Mouse (Mus musculus) kidney, postnatal 0 days (tissue): ENCODE measurements around the gene Sec14l4. TPM values are rescaled to one million over a fixed set of nuclear protein-coding genes. Genes with fewer than 3 reads are reported as not detected.

Experiments used
- ATAC-seq: fragments of 200-750 bp; cut with Nextera tagmentation; replicated peaks from 2 replicates; pipeline ENCODE4 v1.8.0; 2017; ENCODE audit warnings: low read depth, moderate number of reproducible peaks, moderate TSS enrichment, moderate library complexity; ENCODE audit not compliant: low FRiP score
- DNase-seq: peaks from one replicate; pipeline ENCODE4 v3.0.0-alpha.2; 2016; ENCODE audit warnings: low spot score
- H3K27ac ChIP-seq: fragments of 300-500 bp; sonication (generic); 2 replicates; pipeline ENCODE4 v1.5.1; 2014; ENCODE audit warnings: mild to moderate bottlenecking
- H3K27me3 ChIP-seq: fragments of 300-500 bp; sonication (generic); 2 replicates; pipeline ENCODE4 v1.6.1; 2014; ENCODE audit warnings: low read length, mixed read lengths; ENCODE audit not compliant: insufficient read depth
- H3K36me3 ChIP-seq: fragments of 300-500 bp; sonication (generic); 2 replicates; pipeline ENCODE4 v1.6.1; 2014; ENCODE audit warnings: low read length, mixed read lengths; ENCODE audit not compliant: insufficient read depth
- H3K4me1 ChIP-seq: fragments of 300-500 bp; sonication (generic); replicated peaks from 2 replicates; pipeline ENCODE4 v1.6.1; 2014; ENCODE audit warnings: antibody characterized with exemption, low read length, mixed read lengths; ENCODE audit not compliant: insufficient read depth
- H3K4me2 ChIP-seq: fragments of 300-500 bp; sonication (generic); 2 replicates; pipeline ENCODE4 v1.6.1; 2014; ENCODE audit warnings: mild to moderate bottlenecking, low read length, moderate library complexity, mixed read lengths
- H3K4me3 ChIP-seq: fragments of 300-500 bp; sonication (generic); replicated peaks from 2 replicates; pipeline ENCODE4 v1.5.1; 2014; ENCODE audit warnings: low read depth, low read length
- H3K9ac ChIP-seq: fragments of 300-500 bp; sonication (generic); 2 replicates; pipeline ENCODE4 v1.6.1; 2014; ENCODE audit warnings: low read depth, low read length
- H3K9me3 ChIP-seq: fragments of 300-500 bp; sonication (generic); replicated peaks from 2 replicates; pipeline ENCODE4 v1.6.1; 2016; ENCODE audit warnings: low read length, inconsistent platforms, mixed read lengths
- CTCF ChIP-seq: IDR thresholded peaks from 2 replicates; pipeline ENCODE4 v1.5.1; 2016; ENCODE audit warnings: antibody characterized with exemption, low read depth, mild to moderate bottlenecking, moderate library complexity
- WGBS: fragments of 180-500 bp; shearing (Covaris S2); extraction: QIAGEN DNeasy Blood & Tissue Kit; methylation state at CpG from one replicate; pipeline ENCODE4 v1.1.7; 2014; 5-methylcytosine and 5-hydroxymethylcytosine counted together
- polyA plus RNA-seq: library from polyadenylated mRNA; unstranded; fragments of >200 nt; fragmentation: Nextera tagmentation; extraction: Ambion mirVana; gene quantifications from 2 replicates; pipeline ENCODE4 v1.2.1, GENCODE M21; 2015

The Sec14l4 gene
- polyA plus RNA-seq, 1 experiment from 2014 or later: not detected

- ATAC-seq (no peak), DNase-seq (no peak)
- no peak overlapping the region for H3K4me2 ChIP-seq
- no peaks in the 10 kb centered on the region for H3K36me3 ChIP-seq
- no peaks in the 10 kb centered on the region for H3K27me3 ChIP-seq
- H3K4me1 ChIP-seq: no peaks in the 10 kb centered on the region
- WGBS: 73% methylated on average over 8 of the region's 8 CpGs
- no peaks in the 10 kb centered on the region for H3K9me3 ChIP-seq
- H3K9ac ChIP-seq: no peak overlapping the region
- no peak overlapping the region for H3K27ac ChIP-seq
- no peak for TF ChIP-seq CTCF
- no peak overlapping the region for H3K4me3 ChIP-seq
These were observed 4.2 kb upstream of the Sec14l4 start for GRCm38 (mm10) chr11:4027066-4027465.

- Histone ChIP-seq H3K4me1 (no peaks in the 10 kb centered on the region), H3K4me3 (no peak overlapping the region), H3K4me2 (no peak overlapping the region), H3K36me3 (no peaks in the 10 kb centered on the region), H3K27ac (no peak overlapping the region), H3K9ac (no peak overlapping the region), H3K9me3 (no peaks in the 10 kb centered on the region), H3K27me3 (no peaks in the 10 kb centered on the region)
- DNase-seq (no peak), ATAC-seq (no peak)
- TF ChIP-seq CTCF: no peak
- WGBS: 77% methylated on average over 9 of the region's 9 CpGs
These were observed 3.5 kb upstream of the Sec14l4 start for GRCm38 (mm10) chr11:4027561-4028334.

- Histone ChIP-seq H3K9ac (no peak overlapping the region), H3K4me2 (no peak overlapping the region), H3K9me3 (no peaks in the 10 kb centered on the region), H3K4me3 (no peak overlapping the region), H3K27me3 (no peaks in the 10 kb centered on the region), H3K36me3 (no peaks in the 10 kb centered on the region), H3K4me1 (no peaks in the 10 kb centered on the region), H3K27ac (no peak overlapping the region)
- TF ChIP-seq CTCF: peak; percentile 9; the same call in 1 of the 2 replicates
- DNase-seq (no peak), ATAC-seq (no peak)
- WGBS: 68% methylated on average over 4 of the region's 4 CpGs
These were observed 1.9 kb upstream of the Sec14l4 start for GRCm38 (mm10) chr11:4029343-4029742.

- WGBS: 34% methylated on average over 12 of the region's 12 CpGs
- Histone ChIP-seq H3K4me1 (no peaks in the 10 kb centered on the region), H3K36me3 (no peaks in the 10 kb centered on the region), H3K4me3 (no peak overlapping the region), H3K27ac (no peak overlapping the region), H3K9ac (no peak overlapping the region), H3K9me3 (no peaks in the 10 kb centered on the region), H3K27me3 (no peaks in the 10 kb centered on the region), H3K4me2 (no peak overlapping the region)
- ATAC-seq: no peak
- TF ChIP-seq CTCF: no peak
- DNase-seq: no peak
These were observed 699 bp downstream of the Sec14l4 start for GRCm38 (mm10) chr11:4031961-4032360.

- Histone ChIP-seq H3K27me3 (no peaks in the 10 kb centered on the region), H3K36me3 (no peaks in the 10 kb centered on the region), H3K9me3 (no peaks in the 10 kb centered on the region), H3K4me1 (no peaks in the 10 kb centered on the region), H3K4me2 (no peak overlapping the region), H3K9ac (no peak overlapping the region), H3K27ac (no peak overlapping the region), H3K4me3 (no peak overlapping the region)
- DNase-seq (no peak), ATAC-seq (no peak)
- no peak for TF ChIP-seq CTCF
- 47% methylated on average over 7 of the region's 7 CpGs for WGBS
These were observed 2.2 kb downstream of the Sec14l4 start for GRCm38 (mm10) chr11:4033471-4033870.

GRCm38 (mm10) chr11:4034169-4034568 lies 2.9 kb downstream of the Sec14l4 start:
- ATAC-seq (no peak), DNase-seq (no peak)
- no peaks in the 10 kb centered on the region for H3K9me3 ChIP-seq
- 88% methylated on average over 4 of the region's 4 CpGs for WGBS
- H3K36me3 ChIP-seq: no peaks in the 10 kb centered on the region
- H3K27ac ChIP-seq: no peak overlapping the region
- no peak overlapping the region for H3K4me2 ChIP-seq
- no peaks in the 10 kb centered on the region for H3K27me3 ChIP-seq
- no peak overlapping the region for H3K4me3 ChIP-seq
- no peak for TF ChIP-seq CTCF
- no peaks in the 10 kb centered on the region for H3K4me1 ChIP-seq
- H3K9ac ChIP-seq: no peak overlapping the region
